Mouse (Mus musculus): ENCODE data around the gene B3galt1. TPM values are rescaled to one million over a fixed set of nuclear protein-coding genes. Genes with fewer than 3 reads are reported as not detected.

The B3galt1 gene
- total RNA-seq (2021) = 1 to 10 TPM; 2.0 to 3.2 TPM

DNA sequence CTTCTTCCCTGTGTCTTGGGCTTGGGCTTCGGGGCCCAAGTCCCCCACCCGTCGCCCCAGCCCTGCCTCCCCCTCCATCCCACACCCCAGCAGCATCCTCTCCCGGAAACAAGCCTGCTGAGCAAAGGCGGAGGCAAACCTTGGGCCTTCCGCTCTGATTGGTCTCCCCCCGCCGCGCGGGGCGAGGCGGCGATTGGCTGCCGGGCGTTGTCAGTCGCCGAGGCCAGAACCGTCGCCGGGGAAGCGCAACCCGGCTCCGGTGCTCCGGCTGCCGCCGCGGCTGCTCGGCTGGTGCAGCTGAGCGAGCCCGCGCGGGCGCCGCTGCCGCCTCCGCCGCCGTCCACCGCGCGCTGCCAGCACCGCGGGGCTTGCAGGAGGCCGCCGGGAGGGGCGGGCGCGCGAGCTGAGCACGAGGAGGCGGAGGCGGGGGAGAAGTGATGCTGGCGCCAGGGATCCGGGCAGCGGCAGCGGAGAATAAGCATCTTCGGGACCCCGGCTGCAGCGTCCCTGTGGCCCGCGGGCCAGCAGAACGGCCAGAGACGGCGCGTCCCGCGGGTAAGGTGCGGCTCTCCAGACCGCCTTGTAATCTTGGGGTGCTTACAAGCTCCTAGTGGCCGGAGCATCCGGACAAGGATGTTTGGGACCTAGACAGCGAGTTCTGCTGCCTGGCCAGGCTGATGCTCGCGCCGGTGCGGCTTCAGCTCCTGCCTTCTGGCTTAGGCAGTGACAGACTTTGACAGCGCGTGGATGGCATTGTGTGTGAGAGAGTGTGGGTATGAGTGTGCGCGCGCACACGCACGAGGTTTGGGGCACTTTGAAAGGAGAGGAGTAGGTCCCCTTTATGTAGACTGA, at the start of gene B3galt1:
TSS of gene B3galt1 (plus strand) at position 392 of the 852 bp plus-strand sequence.
- intact Hi-C loops (cut with DNase I) = loop anchor here (10.0 kb wide), 2 partner anchors 59 to 239 kb away; no protein-coding TSS in a partner anchor
- DNase-seq (ENCODE audit: low spot score) = peak; percentile 79

DNA sequence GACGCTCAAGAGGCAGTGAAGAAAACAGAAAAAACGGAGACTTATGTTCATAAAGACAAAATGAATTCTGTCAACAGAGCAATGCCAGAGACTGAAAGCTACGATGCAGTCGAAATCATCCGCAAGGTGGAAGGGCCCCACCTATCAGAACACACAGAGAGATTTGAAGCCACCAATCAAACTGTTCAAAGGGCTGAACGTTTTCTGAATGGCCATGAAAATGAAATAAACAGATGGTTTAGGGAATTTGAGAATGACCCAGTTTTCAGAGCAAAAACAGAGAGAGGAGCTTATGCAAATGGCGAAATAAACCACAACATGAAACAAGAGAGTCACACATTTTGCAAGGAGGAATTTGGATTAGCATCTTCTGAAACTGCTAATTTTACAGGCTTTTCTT, 49.3 kb upstream of the B3galt1 start:
- intact Hi-C loops (cut with DNase I) = no loop called here
- no peak for DNase-seq (ENCODE audit: low spot score)

- no peak for DNase-seq (ENCODE audit: low spot score)
- intact Hi-C loops (cut with DNase I) = loop anchor here (10.0 kb wide), 1 partner anchor 809 kb away; no protein-coding TSS in a partner anchor
Observed at GRCm38 (mm10) chr2:67535347-67535746, 30.3 kb upstream of the B3galt1 start.

DNA sequence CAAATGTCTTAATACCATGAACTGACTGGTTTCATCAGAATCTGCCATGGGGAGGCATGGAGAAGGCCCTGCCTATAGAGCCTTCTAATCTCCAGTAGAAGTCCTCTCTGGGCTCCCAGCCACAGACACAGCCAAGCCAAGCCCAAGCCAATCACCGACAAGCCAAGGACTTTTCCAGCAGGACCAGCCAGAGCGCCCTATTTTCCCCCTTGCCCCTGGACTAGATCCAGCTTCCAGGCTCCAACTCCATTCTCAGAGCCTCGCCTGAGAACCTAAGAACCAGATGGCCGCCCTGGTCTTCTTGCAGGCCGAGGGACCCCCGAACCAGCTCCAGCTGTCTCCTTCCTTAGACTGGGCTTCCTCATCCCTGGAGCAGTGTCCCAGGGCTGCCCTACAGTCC, 26.2 kb upstream of the B3galt1 start:
- intact Hi-C loops (cut with DNase I) = loop anchor here (10.0 kb wide), 1 partner anchor 805 kb away; no protein-coding TSS in a partner anchor
- DNase-seq (ENCODE audit: low spot score) = no peak

- intact Hi-C loops (cut with DNase I) = no loop called here
Observed at GRCm38 (mm10) chr2:67541957-67542696, 23.5 kb upstream of the B3galt1 start.

GRCm38 (mm10) chr2:67544426-67544825, 21.2 kb upstream of the B3galt1 start:
- intact Hi-C loops (cut with DNase I) = no loop called here
- no peak for DNase-seq (ENCODE audit: low spot score)

More at GRCm38 (mm10) chr2:67541957-67542696, 23.5 kb upstream of the B3galt1 start:
- DNase-seq (ENCODE audit: low spot score) = no peak

GRCm38 (mm10) chr2:67564851-67565479, 706 bp upstream of the B3galt1 start:
- intact Hi-C loops (cut with DNase I) = loop anchor here (5.0 to 10.0 kb wide), 3 partner anchors 60 to 1642 kb away; partner anchors contain the start of gene Spc25
- DNase-seq (ENCODE audit: low spot score) = peak; percentile 6

DNA sequence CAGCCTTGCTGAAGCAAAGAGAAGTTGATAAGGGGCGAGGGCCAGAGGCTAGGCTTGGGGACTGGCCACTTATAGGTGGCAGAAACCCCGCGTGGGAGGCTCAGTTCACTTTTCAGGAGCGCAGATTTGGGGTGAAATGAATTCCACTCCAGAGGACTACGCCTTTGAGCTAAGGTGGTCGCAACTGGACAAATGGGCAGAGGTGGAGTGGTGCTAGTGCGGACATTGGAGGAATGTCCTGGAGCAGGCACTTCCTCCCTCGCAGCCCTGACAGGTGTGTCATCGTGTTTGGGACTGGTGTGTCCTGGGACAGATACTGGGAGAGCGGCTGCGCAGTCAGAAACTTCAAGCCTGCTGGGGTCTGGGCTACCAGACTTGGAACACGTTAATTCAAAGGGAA, 895 bp downstream of the B3galt1 start:
- intact Hi-C loops (cut with DNase I) = loop anchor here (10.0 kb wide), 2 partner anchors 58 to 238 kb away; no protein-coding TSS in a partner anchor
- DNase-seq (ENCODE audit: low spot score) = no peak

DNA sequence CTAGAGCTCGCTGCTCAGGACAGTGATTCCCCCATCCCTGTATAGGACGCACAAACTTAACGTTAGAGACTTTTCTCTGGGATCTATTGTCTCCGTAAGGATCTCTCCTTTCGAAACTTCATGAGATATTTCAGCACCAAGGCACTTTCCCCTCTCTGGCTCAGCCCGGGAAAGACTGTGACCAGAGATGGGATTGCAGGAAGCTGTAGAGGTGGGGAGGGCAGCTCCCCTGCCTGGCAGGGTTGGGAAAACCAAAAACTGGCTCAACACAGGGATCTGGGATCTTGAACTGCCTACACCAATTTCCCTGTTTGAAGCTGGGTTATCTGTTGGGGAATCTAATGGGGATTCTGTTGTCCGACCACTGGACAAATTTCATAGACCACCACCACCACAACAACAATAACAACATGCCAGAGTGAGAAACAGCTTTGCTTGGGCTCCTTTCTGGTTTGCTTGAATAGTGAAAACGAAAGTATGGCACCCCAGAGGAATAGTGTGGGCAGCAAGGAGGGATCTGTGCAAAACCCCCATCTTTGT, 1.5 kb downstream of the B3galt1 start:
- intact Hi-C loops (cut with DNase I) = loop anchor here (10.0 kb wide), 2 partner anchors 58 to 238 kb away; no protein-coding TSS in a partner anchor
- DNase-seq (ENCODE audit: low spot score) = no peak

DNA sequence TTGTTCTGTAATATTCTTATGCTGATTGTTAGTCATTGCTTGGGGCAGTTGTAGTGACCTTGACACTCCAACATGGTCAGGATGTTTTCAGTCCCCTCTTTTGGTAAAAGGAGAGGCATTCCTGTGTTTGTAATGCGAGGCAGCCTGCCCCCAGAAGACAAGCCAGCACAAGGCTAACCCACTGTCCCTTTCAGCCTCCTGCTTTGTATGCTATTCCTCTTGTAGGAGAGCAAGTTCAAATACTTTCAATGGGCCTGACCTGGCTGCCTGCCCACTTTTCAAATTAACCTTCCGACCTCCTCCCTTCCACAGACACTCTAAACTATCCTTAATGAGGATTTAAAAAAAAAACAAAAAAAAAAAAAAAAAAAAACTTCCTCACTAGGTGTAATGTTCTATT, 11.0 kb downstream of the B3galt1 start:
- DNase-seq (ENCODE audit: low spot score) = no peak
- intact Hi-C loops (cut with DNase I) = no loop called here

- no peak for DNase-seq (ENCODE audit: low spot score)
- intact Hi-C loops (cut with DNase I) = no loop called here
Observed at GRCm38 (mm10) chr2:67583091-67583490, 17.4 kb downstream of the B3galt1 start.

DNA sequence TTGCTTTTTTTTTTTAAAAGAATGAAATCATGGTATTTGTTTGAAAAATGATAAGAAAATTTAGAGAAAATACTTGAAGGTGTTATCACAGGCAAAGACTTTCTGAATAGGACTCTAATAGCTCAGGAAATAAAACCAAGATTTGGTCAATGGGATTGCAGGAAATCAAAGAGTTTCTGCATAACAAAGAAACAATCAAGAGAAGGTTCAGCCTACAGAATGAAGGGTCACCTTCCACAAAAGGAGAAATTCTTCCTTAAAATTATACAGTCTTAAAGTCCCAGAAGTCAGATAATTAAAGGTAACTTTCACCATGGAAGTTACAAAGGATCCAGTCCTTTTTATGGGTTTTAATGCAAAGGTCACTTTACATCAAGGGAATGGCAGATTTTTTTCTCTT, 24.7 kb downstream of the B3galt1 start:
- intact Hi-C loops (cut with DNase I) = no loop called here
- DNase-seq (ENCODE audit: low spot score) = no peak

GRCm38 (mm10) chr2:67591831-67592629, 26.4 kb downstream of the B3galt1 start:
- DNase-seq (ENCODE audit: low spot score) = no peak
- intact Hi-C loops (cut with DNase I) = no loop called here

- intact Hi-C loops (cut with DNase I) = loop anchor here (10.0 kb wide), 1 partner anchor 58 kb away; the partner anchor contains the start of gene B3galt1
- DNase-seq (ENCODE audit: low spot score) = no peak
Observed at GRCm38 (mm10) chr2:67622902-67623301, 57.2 kb downstream of the B3galt1 start.

DNA sequence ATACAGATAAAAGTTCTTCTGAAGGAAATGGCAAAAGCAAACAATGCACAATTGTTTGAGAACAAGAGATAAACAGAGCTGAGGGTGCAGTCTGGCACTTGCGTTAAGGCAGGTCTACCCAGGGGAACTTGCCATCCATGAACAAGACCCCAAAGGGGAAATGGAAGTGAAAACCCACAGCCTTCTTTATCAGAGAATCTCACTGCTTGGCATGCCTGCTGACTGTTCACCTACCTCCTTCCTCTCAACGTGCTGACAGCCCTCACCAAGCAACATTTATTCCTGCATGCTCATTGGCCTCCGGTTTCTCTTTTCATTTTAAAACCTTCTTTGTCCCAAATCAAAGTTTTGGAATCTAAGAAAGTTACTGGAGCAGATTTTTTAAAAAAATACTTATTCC, 62.0 kb downstream of the B3galt1 start:
- no peak for DNase-seq (ENCODE audit: low spot score)
- intact Hi-C loops (cut with DNase I) = loop anchor here (10.0 kb wide), 1 partner anchor 63 kb away; the partner anchor contains the start of gene B3galt1

GRCm38 (mm10) chr2:67628289-67628688, 62.6 kb downstream of the B3galt1 start:
- DNase-seq (ENCODE audit: low spot score) = no peak
- intact Hi-C loops (cut with DNase I) = loop anchor here (10.0 kb wide), 1 partner anchor 63 kb away; the partner anchor contains the start of gene B3galt1

GRCm38 (mm10) chr2:67654847-67655246, 89.2 kb downstream of the B3galt1 start:
- intact Hi-C loops (cut with DNase I) = no loop called here
- DNase-seq (ENCODE audit: low spot score) = no peak

DNA sequence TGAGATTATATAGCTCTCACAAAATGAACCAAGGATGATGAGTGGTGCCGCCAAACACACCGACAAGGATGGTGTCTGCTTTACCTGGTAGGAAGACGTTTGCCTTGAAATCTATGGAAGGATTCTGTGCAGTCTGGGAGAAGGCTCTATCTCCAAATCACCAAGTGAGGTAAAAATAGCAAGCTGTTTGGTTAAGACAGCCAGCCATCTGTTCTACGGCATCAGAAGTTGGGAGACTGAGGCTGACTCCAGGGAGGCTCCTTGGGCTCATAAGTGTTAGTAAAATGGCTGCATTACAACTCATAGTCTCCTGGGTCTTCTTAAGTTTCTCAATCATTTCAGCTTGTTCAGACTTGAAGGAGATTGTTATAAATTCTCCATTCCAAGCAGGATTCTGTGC, 91.7 kb downstream of the B3galt1 start:
- no peak for DNase-seq (ENCODE audit: low spot score)
- intact Hi-C loops (cut with DNase I) = no loop called here

- no peak for DNase-seq (ENCODE audit: low spot score)
- intact Hi-C loops (cut with DNase I) = no loop called here
Observed at GRCm38 (mm10) chr2:67658091-67658490, 92.4 kb downstream of the B3galt1 start.

Data from heart, postnatal 25 days (tissue).